8 mouse cellular contexts compared by ENCODE assay signal in the genomic region with DNA sequence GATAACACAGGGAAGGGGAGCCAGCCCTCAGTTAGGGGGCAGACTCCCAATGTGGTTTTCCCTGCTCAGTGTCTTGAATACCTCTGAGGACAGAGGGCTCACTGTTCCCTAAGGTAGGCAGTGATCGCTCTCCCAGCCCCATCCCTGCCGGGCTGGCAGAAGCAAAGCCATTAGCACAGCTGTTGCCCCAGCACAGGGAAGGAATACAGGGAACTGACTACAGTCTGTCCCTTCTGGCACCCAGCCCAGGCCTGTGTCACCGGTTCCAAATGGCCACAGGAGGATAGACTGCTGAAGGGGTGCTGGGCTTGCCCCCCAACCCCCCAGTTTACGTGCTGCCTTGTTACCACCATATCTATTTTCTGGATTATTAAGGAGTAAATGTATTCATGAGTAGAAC. TPM values are rescaled to one million over a fixed set of nuclear protein-coding genes. Genes with fewer than 3 reads are reported as not detected.
DNase-seq lines count a peak whose midpoint lies in the region; ATAC-seq and TF ChIP-seq lines count a peak whose summit lies in the region.

No protein-coding gene starts in this region.

- TF ChIP-seq CTCF in left cerebral cortex, adult 2 months (IDR thresholded peaks at IDR 0.05) = no peak

- ATAC-seq in frontal cortex, adult (ENCODE audit: low TSS enrichment) = 0 out of 2 replicates have a peak, but pooled peaks have one; percentile 13
- ATAC-seq in hindbrain, embryonic 14.5 days (ENCODE audit: low FRiP score) = peak; percentile 66
- ATAC-seq in megakaryocyte progenitor cell, adult 5-6 weeks (replicated peaks; ENCODE audit: poor library complexity) = no peak

- intact Hi-C loops in left cerebral cortex, adult 2 months (cut with DNase I) = no loop called here
- intact Hi-C loops in left cerebral cortex, postnatal 36 days (cut with DNase I) = no loop called here

- H3K4me1 ChIP-seq in hindbrain, embryonic 14.5 days (replicated peaks; ENCODE audit: control insufficient read depth, insufficient read depth, low read length) = peaks cover 47% of the 10 kb centered on the region

- H3K4me3 ChIP-seq in left cerebral cortex, adult 2 months = peak overlapping the region; percentile 21; the same call in 1 of the 2 replicates
- no peak overlapping the region for H3K4me3 ChIP-seq in hindbrain, embryonic 14.5 days (replicated peaks; ENCODE audit: low read length)

- no peaks in the 10 kb centered on the region for H3K27me3 ChIP-seq in hindbrain, embryonic 14.5 days (ENCODE audit: control insufficient read depth, insufficient read depth, low read length)

- DNase-seq in left cerebral cortex, adult 2 months (ENCODE audit: extremely low spot score in 1 of 2, low spot score in 2 of 2) = peak in 1 of 2 experiments; percentile 61
- DNase-seq in left cerebral cortex, postnatal 36 days (ENCODE audit: low spot score in 2 of 2) = no peak
- peak; percentile 74 for DNase-seq in adrenal gland, postnatal 25 days
- DNase-seq in hindbrain, embryonic 14.5 days (ENCODE audit: low spot score) = peak; percentile 74
- DNase-seq in lung, postnatal 4 days = peak; percentile 61 to 72
- no peak for DNase-seq in spleen, postnatal 10 days (ENCODE audit: low spot score in 2 of 2)

- 15% methylated on average over 4 of the region's 4 CpGs for WGBS in hindbrain, embryonic 14.5 days

- no peaks in the 10 kb centered on the region for H3K9me3 ChIP-seq in hindbrain, embryonic 14.5 days (ENCODE audit: control insufficient read depth, low read length)

- H3K4me2 ChIP-seq in hindbrain, embryonic 14.5 days (replicated peaks) = 0 out of 2 replicates have a peak overlapping the region, but pooled peaks have one; percentile 0

- H3K9ac ChIP-seq in hindbrain, embryonic 14.5 days = 0 out of 2 replicates have a peak overlapping the region, but pooled peaks have one; percentile 2

- peak overlapping the region; percentile 81 for H3K27ac ChIP-seq in left cerebral cortex, adult 2 months
- peak overlapping the region; percentile 77 for H3K27ac ChIP-seq in hindbrain, embryonic 14.5 days

- H3K36me3 ChIP-seq in hindbrain, embryonic 14.5 days (replicated peaks; ENCODE audit: control insufficient read depth, insufficient read depth) = no peaks in the 10 kb centered on the region

RNA-seq across cellular contexts. Expression of gene Efhd2, which starts 7.2 kb away (rescaled TPM):
- total RNA-seq in left cerebral cortex, adult 2 months (2021) = 100 to 1,000 TPM; 271 to 279 TPM
- total RNA-seq in left cerebral cortex, postnatal 36 days (2021) = 100 to 1,000 TPM; 233 to 306 TPM
- 20.9 and 30.8 TPM in 2 replicates for total RNA-seq in adrenal gland, postnatal 25 days (2021)
- 44.7 and 46.7 TPM in 2 replicates for polyA plus RNA-seq in hindbrain, embryonic 14.5 days (2014; fragmentation: Nextera tagmentation; extraction: Ambion mirVana)
- total RNA-seq in megakaryocyte progenitor cell, adult 5-6 weeks (2015) = 42.2 and 49.9 TPM in 2 replicates
- 53.6 and 58.1 TPM in 2 replicates for total RNA-seq in megakaryocyte progenitor cell, adult 5-6 weeks (2017)

RNA-seq across cellular contexts. Expression of gene Ctrc, which starts 21.3 kb away (rescaled TPM):
- not detected for total RNA-seq in left cerebral cortex, adult 2 months (2021)
- not detected for total RNA-seq in left cerebral cortex, postnatal 36 days (2021)
- total RNA-seq in adrenal gland, postnatal 25 days (2021) = not detected in 2 replicates
- not detected in 2 replicates for polyA plus RNA-seq in hindbrain, embryonic 14.5 days (2014; fragmentation: Nextera tagmentation; extraction: Ambion mirVana)
- not detected in 2 replicates for total RNA-seq in megakaryocyte progenitor cell, adult 5-6 weeks (2015)
- total RNA-seq in megakaryocyte progenitor cell, adult 5-6 weeks (2017) = not detected in 2 replicates

RNA-seq across cellular contexts. Expression of gene Cela2a, which starts 41.5 kb away (rescaled TPM):
- not detected for total RNA-seq in left cerebral cortex, adult 2 months (2021)
- total RNA-seq in left cerebral cortex, postnatal 36 days (2021) = not detected
- total RNA-seq in adrenal gland, postnatal 25 days (2021) = 0.52 TPM in 1 of 2 replicates, not detected in the other
- not detected in 2 replicates for polyA plus RNA-seq in hindbrain, embryonic 14.5 days (2014; fragmentation: Nextera tagmentation; extraction: Ambion mirVana)
- total RNA-seq in megakaryocyte progenitor cell, adult 5-6 weeks (2015) = not detected in 2 replicates
- total RNA-seq in megakaryocyte progenitor cell, adult 5-6 weeks (2017) = not detected in 2 replicates

Comparison
In these comparisons a context has a peak if more than half of its experiments do, and no peak if none do; other contexts are left out.
1. DNase-seq: peak in adrenal gland, postnatal 25 days (single experiment), hindbrain, embryonic 14.5 days (single experiment) and lung, postnatal 4 days (2 of 2); none in left cerebral cortex, postnatal 36 days (0 of 2) and spleen, postnatal 10 days (0 of 2).